In the genomic region with DNA sequence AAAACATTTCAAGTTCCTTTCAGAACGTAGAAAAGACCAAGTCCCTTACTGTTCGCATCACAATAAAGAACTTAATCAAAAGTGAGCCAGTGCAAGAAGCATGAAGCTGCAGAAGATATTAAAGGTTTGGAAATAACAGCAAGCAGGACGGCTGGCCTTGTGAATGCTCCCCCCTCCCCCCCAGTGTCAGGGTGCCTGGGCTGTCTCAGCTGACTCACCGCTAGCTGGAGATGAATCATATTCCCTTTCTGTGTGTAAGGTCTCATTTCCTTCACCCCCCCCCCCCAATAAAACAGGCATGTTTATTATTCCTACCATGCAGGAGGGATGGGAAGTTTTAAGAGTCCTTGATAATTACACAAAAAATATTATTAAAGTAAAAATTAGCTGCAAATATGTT, we compare ENCODE assay signal across 14 mouse cellular contexts.
DNase-seq lines count a peak whose midpoint lies in the region; ATAC-seq and TF ChIP-seq lines count a peak whose summit lies in the region.
"Had no signal": no experiment of that assay in that cellular context is flagged by ENCODE, and none has a peak within 500 bp of the region (broad histone marks: within the 10 kb centered on the region; RNA-seq: fewer than 3 reads in every experiment).

No protein-coding gene starts in this region.

- no peak overlapping the region for H3K4me2 ChIP-seq in forebrain, embryonic 15.5 days (replicated peaks)
- no peak overlapping the region for H3K4me2 ChIP-seq in forebrain, embryonic 14.5 days (ENCODE audit: low read length)
- no peak overlapping the region for H3K4me2 ChIP-seq in liver, postnatal 0 days (ENCODE audit: low read depth, low read length)
- H3K4me2 ChIP-seq in liver, embryonic 11.5 days, result no peak overlapping the region
- H3K4me2 ChIP-seq: embryonic facial prominence, embryonic 12.5 days; forebrain, embryonic 12.5 days; hindbrain, embryonic 14.5 days; lung, embryonic 14.5 days had no signal

- 0 out of 2 replicates have a peak overlapping the region, but pooled peaks have one; percentile 99 for H3K27ac ChIP-seq in forebrain, embryonic 15.5 days (replicated peaks)
- H3K27ac ChIP-seq in forebrain, embryonic 14.5 days (ENCODE audit: low read depth, low read length), result no peak overlapping the region
- no peak overlapping the region for H3K27ac ChIP-seq in liver, postnatal 0 days (ENCODE audit: low read depth)
- no peak overlapping the region for H3K27ac ChIP-seq in liver, embryonic 11.5 days (ENCODE audit: low read depth, low read length)
- H3K27ac ChIP-seq: embryonic facial prominence, embryonic 12.5 days; hindbrain, embryonic 14.5 days had no signal

- H3K9ac ChIP-seq in forebrain, embryonic 15.5 days (replicated peaks), result no peak overlapping the region
- H3K9ac ChIP-seq in forebrain, embryonic 14.5 days (ENCODE audit: low read length), result no peak overlapping the region
- no peak overlapping the region for H3K9ac ChIP-seq in liver, postnatal 0 days (replicated peaks)
- H3K9ac ChIP-seq in liver, embryonic 11.5 days (ENCODE audit: low read depth, low read length), result no peak overlapping the region
- H3K9ac ChIP-seq: embryonic facial prominence, embryonic 12.5 days; forebrain, embryonic 12.5 days; hindbrain, embryonic 14.5 days; lung, embryonic 14.5 days had no signal

- no peak for DNase-seq in forebrain, embryonic 14.5 days (ENCODE audit: low spot score)
- peak; percentile 29 for DNase-seq in liver, postnatal 0 days
- DNase-seq in liver, embryonic 11.5 days (ENCODE audit: low spot score), result no peak
- peak; percentile 80 for DNase-seq in adrenal gland, postnatal 10 days
- DNase-seq in skeletal muscle tissue, adult 2 months (ENCODE audit: low read depth, low spot score), result peak; percentile 72
- DNase-seq in yolk sac, embryonic 10.5 days (ENCODE audit: low spot score), result no peak
- no peak for DNase-seq in thymus, postnatal 0 days (ENCODE audit: low spot score)
- DNase-seq: kidney, adult 18-20 months; lung, embryonic 14.5 days; right cerebral cortex, postnatal 25 days had no signal

- no peak for ATAC-seq in forebrain, embryonic 15.5 days (replicated peaks)
- ATAC-seq in forebrain, embryonic 14.5 days, result no peak
- ATAC-seq in liver, postnatal 0 days, result no peak
- no peak for ATAC-seq in liver, embryonic 11.5 days (replicated peaks; ENCODE audit: low FRiP score)

- H3K9me3 ChIP-seq in forebrain, embryonic 15.5 days, result no peaks in the 10 kb centered on the region
- H3K9me3 ChIP-seq in forebrain, embryonic 14.5 days (replicated peaks; ENCODE audit: control insufficient read depth, low read length), result no peaks in the 10 kb centered on the region
- no peaks in the 10 kb centered on the region for H3K9me3 ChIP-seq in liver, postnatal 0 days (ENCODE audit: low read length)
- H3K9me3 ChIP-seq in liver, embryonic 11.5 days (ENCODE audit: control insufficient read depth, low read length), result no peaks in the 10 kb centered on the region
- H3K9me3 ChIP-seq: embryonic facial prominence, embryonic 12.5 days; forebrain, embryonic 12.5 days had no signal

- 79% methylated on average over 4 of the region's 4 CpGs for WGBS in forebrain, embryonic 15.5 days
- 80% methylated on average over 4 of the region's 4 CpGs for WGBS in forebrain, embryonic 14.5 days
- 68% methylated on average over 4 of the region's 4 CpGs for WGBS in liver, postnatal 0 days (ENCODE audit: insufficient replicate concordance)
- 70% methylated on average over 4 of the region's 4 CpGs for WGBS in liver, embryonic 11.5 days

- peaks cover 27% of the 10 kb centered on the region for H3K4me1 ChIP-seq in forebrain, embryonic 15.5 days
- H3K4me1 ChIP-seq in forebrain, embryonic 14.5 days (ENCODE audit: control insufficient read depth, insufficient read depth, low read length), result peaks cover 19% of the 10 kb centered on the region
- peaks cover 22% of the 10 kb centered on the region for H3K4me1 ChIP-seq in liver, postnatal 0 days (ENCODE audit: insufficient read depth)
- H3K4me1 ChIP-seq in liver, embryonic 11.5 days (replicated peaks; ENCODE audit: control insufficient read depth, insufficient read depth, low read length), result peaks cover 9% of the 10 kb centered on the region

- no peak for TF ChIP-seq EP300 in liver, postnatal 0 days (IDR thresholded peaks at IDR 0.05; ENCODE audit: low read depth)

- no peak overlapping the region for H3K4me3 ChIP-seq in forebrain, embryonic 15.5 days
- no peak overlapping the region for H3K4me3 ChIP-seq in forebrain, embryonic 14.5 days (ENCODE audit: low read depth, low read length)
- H3K4me3 ChIP-seq in liver, postnatal 0 days (ENCODE audit: low read depth, low read length), result no peak overlapping the region
- no peak overlapping the region for H3K4me3 ChIP-seq in liver, embryonic 11.5 days (ENCODE audit: low read depth, low read length)
- H3K4me3 ChIP-seq: embryonic facial prominence, embryonic 12.5 days; forebrain, embryonic 12.5 days had no signal

- H3K27me3 ChIP-seq in forebrain, embryonic 15.5 days, result no peaks in the 10 kb centered on the region
- H3K27me3 ChIP-seq in forebrain, embryonic 14.5 days (replicated peaks; ENCODE audit: control insufficient read depth, insufficient read depth, low read length), result no peaks in the 10 kb centered on the region
- H3K27me3 ChIP-seq in liver, postnatal 0 days (ENCODE audit: insufficient read depth, low read length), result no peaks in the 10 kb centered on the region
- H3K27me3 ChIP-seq in liver, embryonic 11.5 days (replicated peaks; ENCODE audit: control insufficient read depth, insufficient read depth, low read length), result peaks cover 2% of the 10 kb centered on the region; the same call in 1 of the 2 replicates
- H3K27me3 ChIP-seq: embryonic facial prominence, embryonic 12.5 days had no signal

- no peak for TF ChIP-seq CTCF in liver, postnatal 0 days (IDR thresholded peaks at IDR 0.05; ENCODE audit: low read depth)

- H3K36me3 ChIP-seq in forebrain, embryonic 15.5 days, result no peaks in the 10 kb centered on the region
- H3K36me3 ChIP-seq in forebrain, embryonic 14.5 days (ENCODE audit: control insufficient read depth, insufficient read depth, low read length), result no peaks in the 10 kb centered on the region
- H3K36me3 ChIP-seq in liver, postnatal 0 days (replicated peaks; ENCODE audit: insufficient read depth, low read length), result no peaks in the 10 kb centered on the region
- no peaks in the 10 kb centered on the region for H3K36me3 ChIP-seq in liver, embryonic 11.5 days (ENCODE audit: control insufficient read depth, insufficient read depth, low read length)
- H3K36me3 ChIP-seq: embryonic facial prominence, embryonic 12.5 days; forebrain, embryonic 12.5 days had no signal

Comparison
In these comparisons a context has a peak if more than half of its experiments do, and no peak if none do; other contexts are left out.
1. DNase-seq: peak in liver, postnatal 0 days (single experiment), adrenal gland, postnatal 10 days (single experiment) and skeletal muscle tissue, adult 2 months (single experiment); none in forebrain, embryonic 14.5 days (single experiment), liver, embryonic 11.5 days (single experiment), yolk sac, embryonic 10.5 days (single experiment) and thymus, postnatal 0 days (single experiment).